Mouse (Mus musculus): ENCODE results near the gene Slc9a8.

DNA sequence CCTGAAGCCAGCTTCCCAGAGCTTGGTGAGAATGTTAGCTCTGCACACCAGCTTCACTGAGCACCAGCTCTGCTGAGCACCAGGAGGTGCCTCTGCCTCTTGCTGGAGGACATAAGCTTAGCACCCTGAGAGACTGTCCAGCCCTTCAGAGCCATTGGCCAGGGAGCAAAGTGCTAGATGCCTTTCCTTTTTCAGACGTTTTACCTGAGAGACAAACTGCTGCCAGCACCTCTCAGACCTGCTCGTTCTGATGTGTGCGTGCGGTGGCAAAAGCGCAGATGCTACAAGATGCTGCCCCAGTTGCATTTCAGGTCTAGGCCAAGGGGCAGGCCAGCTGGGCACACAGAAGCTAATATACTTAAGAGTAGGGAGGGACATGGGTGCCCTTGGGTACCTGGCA, 54.1 kb downstream of the Slc9a8 start:
- no peak for TF ChIP-seq POLR2A (IDR thresholded peaks at IDR 0.05; ENCODE audit: insufficient read depth, low read depth, low read length)
- no peak for TF ChIP-seq CTCF (IDR thresholded peaks at IDR 0.05)

Data from heart, adult 2 months (tissue).